Mouse (Mus musculus): ENCODE measurements around the gene Tmem237. TPM values are rescaled to one million over a fixed set of nuclear protein-coding genes. Genes with fewer than 3 reads are reported as not detected.

The Tmem237 gene
- polyA plus RNA-seq, 1 experiment from 2014 or later, result 42.9 TPM

GRCm38 (mm10) chr1:59158498-59158897, 38.3 kb upstream of the Tmem237 start:
- WGBS, result 86% methylated on average over 7 of the region's 7 CpGs
- Histone ChIP-seq H3K4me3 (replicated peaks) (no peak overlapping the region), H3K4me2 (no peak overlapping the region), H3K27me3 (no peaks in the 10 kb centered on the region), H3K4me1 (no peaks in the 10 kb centered on the region), H3K9me3 (replicated peaks) (no peaks in the 10 kb centered on the region), H3K27ac (no peak overlapping the region), H3K36me3 (peaks cover 6% of the 10 kb centered on the region), H3K9ac (no peak overlapping the region)
- ATAC-seq (replicated peaks; ENCODE audit: low FRiP score), result no peak

GRCm38 (mm10) chr1:59157846-59158245, 37.6 kb upstream of the Tmem237 start:
- no peak for ATAC-seq (replicated peaks; ENCODE audit: low FRiP score)

GRCm38 (mm10) chr1:59152346-59152745, 32.1 kb upstream of the Tmem237 start:
- WGBS, result 69% methylated on average over 4 of the region's 4 CpGs
- no peak overlapping the region for H3K27ac ChIP-seq
- no peak overlapping the region for H3K4me2 ChIP-seq
- no peaks in the 10 kb centered on the region for H3K36me3 ChIP-seq
- ATAC-seq (replicated peaks; ENCODE audit: low FRiP score), result no peak
- no peak overlapping the region for H3K9ac ChIP-seq
- no peak overlapping the region for H3K4me3 ChIP-seq (replicated peaks)
- H3K4me1 ChIP-seq, result no peaks in the 10 kb centered on the region
- no peaks in the 10 kb centered on the region for H3K27me3 ChIP-seq
- H3K9me3 ChIP-seq (replicated peaks), result no peaks in the 10 kb centered on the region

More at GRCm38 (mm10) chr1:59157846-59158245, 37.6 kb upstream of the Tmem237 start:
- H3K9ac ChIP-seq, result no peak overlapping the region
- no peaks in the 10 kb centered on the region for H3K4me1 ChIP-seq
- 75% methylated on average over 4 of the region's 4 CpGs for WGBS
- H3K4me2 ChIP-seq, result no peak overlapping the region
- no peak overlapping the region for H3K4me3 ChIP-seq (replicated peaks)
- no peak overlapping the region for H3K27ac ChIP-seq
- no peaks in the 10 kb centered on the region for H3K27me3 ChIP-seq
- H3K9me3 ChIP-seq (replicated peaks), result no peaks in the 10 kb centered on the region
- no peaks in the 10 kb centered on the region; the same call in 1 of the 2 replicates for H3K36me3 ChIP-seq

GRCm38 (mm10) chr1:59150542-59150941, 30.3 kb upstream of the Tmem237 start:
- Histone ChIP-seq H3K36me3 (no peaks in the 10 kb centered on the region), H3K4me2 (no peak overlapping the region), H3K4me1 (no peaks in the 10 kb centered on the region), H3K27ac (no peak overlapping the region), H3K9ac (no peak overlapping the region), H3K9me3 (replicated peaks) (no peaks in the 10 kb centered on the region), H3K27me3 (no peaks in the 10 kb centered on the region), H3K4me3 (replicated peaks) (no peak overlapping the region)
- 75% methylated on average over 5 of the region's 5 CpGs for WGBS
- no peak for ATAC-seq (replicated peaks; ENCODE audit: low FRiP score)

- ATAC-seq (replicated peaks; ENCODE audit: low FRiP score), result no peak
- H3K9me3 ChIP-seq (replicated peaks), result no peaks in the 10 kb centered on the region
- H3K36me3 ChIP-seq, result no peaks in the 10 kb centered on the region
- no peak overlapping the region for H3K4me2 ChIP-seq
- H3K9ac ChIP-seq, result no peak overlapping the region
- H3K27me3 ChIP-seq, result no peaks in the 10 kb centered on the region
- H3K27ac ChIP-seq, result no peak overlapping the region
- 75% methylated on average over 10 of the region's 10 CpGs for WGBS
- no peaks in the 10 kb centered on the region for H3K4me1 ChIP-seq
- H3K4me3 ChIP-seq (replicated peaks), result no peak overlapping the region
Observed at GRCm38 (mm10) chr1:59144543-59144942, 24.3 kb upstream of the Tmem237 start.

- ATAC-seq (replicated peaks; ENCODE audit: low FRiP score), result no peak
- no peaks in the 10 kb centered on the region for H3K4me1 ChIP-seq
- H3K9ac ChIP-seq, result no peak overlapping the region
- H3K27ac ChIP-seq, result no peak overlapping the region
- H3K4me2 ChIP-seq, result no peak overlapping the region
- H3K4me3 ChIP-seq (replicated peaks), result no peak overlapping the region
- H3K27me3 ChIP-seq, result no peaks in the 10 kb centered on the region
- no peaks in the 10 kb centered on the region for H3K36me3 ChIP-seq
- no peaks in the 10 kb centered on the region for H3K9me3 ChIP-seq (replicated peaks)
Observed at GRCm38 (mm10) chr1:59142809-59143208, 22.6 kb upstream of the Tmem237 start.

- ATAC-seq (replicated peaks; ENCODE audit: low FRiP score), result no peak
- Histone ChIP-seq H3K27me3 (no peaks in the 10 kb centered on the region), H3K9me3 (replicated peaks) (no peaks in the 10 kb centered on the region), H3K36me3 (no peaks in the 10 kb centered on the region), H3K27ac (no peak overlapping the region), H3K4me3 (replicated peaks) (no peak overlapping the region), H3K4me2 (no peak overlapping the region), H3K4me1 (no peaks in the 10 kb centered on the region), H3K9ac (no peak overlapping the region)
- WGBS, result 71% methylated on average over 5 of the region's 5 CpGs
Observed at GRCm38 (mm10) chr1:59134419-59134818, 14.2 kb upstream of the Tmem237 start.

GRCm38 (mm10) chr1:59128879-59129278, 8.7 kb upstream of the Tmem237 start:
- no peak overlapping the region for H3K9ac ChIP-seq
- no peak for ATAC-seq (replicated peaks; ENCODE audit: low FRiP score)
- no peaks in the 10 kb centered on the region for H3K27me3 ChIP-seq
- no peak overlapping the region for H3K4me2 ChIP-seq
- no peaks in the 10 kb centered on the region for H3K9me3 ChIP-seq (replicated peaks)
- H3K27ac ChIP-seq, result no peak overlapping the region
- H3K4me3 ChIP-seq (replicated peaks), result no peak overlapping the region
- no peaks in the 10 kb centered on the region for H3K36me3 ChIP-seq
- no peaks in the 10 kb centered on the region for H3K4me1 ChIP-seq
- 48% methylated on average over 7 of the region's 7 CpGs for WGBS

GRCm38 (mm10) chr1:59125558-59125957, 5.3 kb upstream of the Tmem237 start:
- no peaks in the 10 kb centered on the region for H3K27me3 ChIP-seq
- WGBS, result 80% methylated on average over 5 of the region's 5 CpGs
- H3K4me3 ChIP-seq (replicated peaks), result no peak overlapping the region
- ATAC-seq (replicated peaks; ENCODE audit: low FRiP score), result no peak
- no peak overlapping the region for H3K4me2 ChIP-seq
- no peaks in the 10 kb centered on the region for H3K9me3 ChIP-seq (replicated peaks)
- no peaks in the 10 kb centered on the region for H3K36me3 ChIP-seq
- H3K27ac ChIP-seq, result no peak overlapping the region
- H3K9ac ChIP-seq, result no peak overlapping the region
- peaks cover 1% of the 10 kb centered on the region for H3K4me1 ChIP-seq

GRCm38 (mm10) chr1:59110524-59110923, 9.7 kb downstream of the Tmem237 start:
- no peak for ATAC-seq (replicated peaks; ENCODE audit: low FRiP score)
- Histone ChIP-seq H3K27ac (no peak overlapping the region), H3K36me3 (peaks cover 73% of the 10 kb centered on the region), H3K9me3 (replicated peaks) (no peaks in the 10 kb centered on the region), H3K4me1 (no peaks in the 10 kb centered on the region), H3K27me3 (no peaks in the 10 kb centered on the region), H3K4me2 (no peak overlapping the region), H3K4me3 (replicated peaks) (no peak overlapping the region), H3K9ac (no peak overlapping the region)
- WGBS, result 81% methylated on average over 8 of the region's 8 CpGs

- Histone ChIP-seq H3K27me3 (no peaks in the 10 kb centered on the region), H3K4me1 (no peaks in the 10 kb centered on the region), H3K27ac (no peak overlapping the region), H3K36me3 (peaks cover 41% of the 10 kb centered on the region), H3K4me3 (replicated peaks) (no peak overlapping the region), H3K4me2 (no peak overlapping the region), H3K9ac (no peak overlapping the region), H3K9me3 (replicated peaks) (no peaks in the 10 kb centered on the region)
- no peak for ATAC-seq (replicated peaks; ENCODE audit: low FRiP score)
- WGBS, result 95% methylated on average over 6 of the region's 6 CpGs
Observed at GRCm38 (mm10) chr1:59102071-59102470, 18.1 kb downstream of the Tmem237 start.

GRCm38 (mm10) chr1:59101020-59101419, 19.2 kb downstream of the Tmem237 start:
- H3K27ac ChIP-seq, result no peak overlapping the region
- no peak overlapping the region for H3K4me2 ChIP-seq
- H3K4me1 ChIP-seq, result no peaks in the 10 kb centered on the region
- 95% methylated on average over 5 of the region's 5 CpGs for WGBS
- H3K9ac ChIP-seq, result no peak overlapping the region
- no peak for ATAC-seq (replicated peaks; ENCODE audit: low FRiP score)
- peaks cover 33% of the 10 kb centered on the region for H3K36me3 ChIP-seq
- no peaks in the 10 kb centered on the region for H3K27me3 ChIP-seq
- H3K4me3 ChIP-seq (replicated peaks), result no peak overlapping the region
- H3K9me3 ChIP-seq (replicated peaks), result no peaks in the 10 kb centered on the region

- H3K9ac ChIP-seq, result no peak within 1 kb of the TSS
- H3K4me1 ChIP-seq, result no peaks in the 10 kb centered on the region
- no peak within 1 kb of the TSS for H3K4me3 ChIP-seq (replicated peaks)
- no peaks in the 10 kb centered on the region for H3K9me3 ChIP-seq (replicated peaks)
- H3K4me2 ChIP-seq, result no peak within 1 kb of the TSS
- WGBS, result 91% methylated on average over 19 of the region's 19 CpGs
- H3K36me3 ChIP-seq, result 0 out of 2 replicates have a peak, but pooled peaks cover 5% of the 10 kb centered on the region
- no peak within 1 kb of the TSS for H3K27ac ChIP-seq
- no peaks in the 10 kb centered on the region for H3K27me3 ChIP-seq
- no peak for ATAC-seq (replicated peaks; ENCODE audit: low FRiP score)
Observed at GRCm38 (mm10) chr1:59094705-59095104, 25.5 kb downstream of the Tmem237 start, which contains the start of gene C2cd6. C2cd6 (minus strand) TSS chr1:59094900.
